Mouse (Mus musculus) kidney, embryonic 14.5 days (tissue): ENCODE measurements around the gene Fra10ac1. TPM values are rescaled to one million over a fixed set of nuclear protein-coding genes. Genes with fewer than 3 reads are reported as not detected.

Source experiments
- ATAC-seq: fragments of 200-750 bp; cut with Nextera tagmentation; 2 replicates; pipeline ENCODE4 v1.8.0; 2017; ENCODE audit warnings: moderate number of reproducible peaks, mild to moderate bottlenecking, moderate TSS enrichment, moderate library complexity; ENCODE audit not compliant: low FRiP score, low TSS enrichment
- H3K27ac ChIP-seq: fragments of 300-500 bp; sonication (generic); 2 replicates; pipeline ENCODE4 v1.5.1; 2014; ENCODE audit warnings: low read depth, mild to moderate bottlenecking, low read length, moderate library complexity, mixed read lengths
- H3K27me3 ChIP-seq: fragments of 300-500 bp; sonication (generic); 2 replicates; pipeline ENCODE4 v1.6.1; 2014; ENCODE audit warnings: mild to moderate bottlenecking, low read length; ENCODE audit not compliant: control insufficient read depth, insufficient read depth
- H3K36me3 ChIP-seq: fragments of 300-500 bp; sonication (generic); 2 replicates; pipeline ENCODE4 v1.6.1; 2014; ENCODE audit warnings: low read length, mixed read lengths; ENCODE audit not compliant: control insufficient read depth, insufficient read depth
- H3K4me1 ChIP-seq: fragments of 300-500 bp; sonication (generic); 2 replicates; pipeline ENCODE4 v1.6.1; 2014; ENCODE audit warnings: low read length, mixed read lengths; ENCODE audit not compliant: control insufficient read depth, insufficient read depth
- H3K4me2 ChIP-seq: fragments of 300-500 bp; sonication (generic); replicated peaks from 2 replicates; pipeline ENCODE4 v1.6.1; 2014; ENCODE audit warnings: low read depth, mild to moderate bottlenecking, low read length
- H3K4me3 ChIP-seq: fragments of 300-500 bp; sonication (generic); 2 replicates; pipeline ENCODE4 v1.5.1; 2014; ENCODE audit warnings: mild to moderate bottlenecking, low read length
- H3K9ac ChIP-seq: fragments of 300-500 bp; sonication (generic); 2 replicates; pipeline ENCODE4 v1.6.1; 2014; ENCODE audit warnings: low read depth, mild to moderate bottlenecking, low read length, moderate library complexity
- H3K9me3 ChIP-seq: fragments of 300-500 bp; sonication (generic); 2 replicates; pipeline ENCODE4 v1.6.1; 2016; ENCODE audit warnings: low read length; ENCODE audit not compliant: control insufficient read depth
- WGBS: fragments of 180-500 bp; shearing (Covaris S2); extraction: QIAGEN DNeasy Blood & Tissue Kit; methylation state at CpG from one replicate; pipeline ENCODE4 v1.1.7; 2014; 5-methylcytosine and 5-hydroxymethylcytosine counted together
- polyA plus RNA-seq: library from polyadenylated mRNA; unstranded; fragments of >200 nt; fragmentation: Nextera tagmentation; extraction: Ambion mirVana; gene quantifications from 2 replicates; pipeline ENCODE4 v1.2.1, GENCODE M21; 2014

Fra10ac1 gene
- 36.2 and 42.7 TPM in 2 replicates for polyA plus RNA-seq

DNA sequence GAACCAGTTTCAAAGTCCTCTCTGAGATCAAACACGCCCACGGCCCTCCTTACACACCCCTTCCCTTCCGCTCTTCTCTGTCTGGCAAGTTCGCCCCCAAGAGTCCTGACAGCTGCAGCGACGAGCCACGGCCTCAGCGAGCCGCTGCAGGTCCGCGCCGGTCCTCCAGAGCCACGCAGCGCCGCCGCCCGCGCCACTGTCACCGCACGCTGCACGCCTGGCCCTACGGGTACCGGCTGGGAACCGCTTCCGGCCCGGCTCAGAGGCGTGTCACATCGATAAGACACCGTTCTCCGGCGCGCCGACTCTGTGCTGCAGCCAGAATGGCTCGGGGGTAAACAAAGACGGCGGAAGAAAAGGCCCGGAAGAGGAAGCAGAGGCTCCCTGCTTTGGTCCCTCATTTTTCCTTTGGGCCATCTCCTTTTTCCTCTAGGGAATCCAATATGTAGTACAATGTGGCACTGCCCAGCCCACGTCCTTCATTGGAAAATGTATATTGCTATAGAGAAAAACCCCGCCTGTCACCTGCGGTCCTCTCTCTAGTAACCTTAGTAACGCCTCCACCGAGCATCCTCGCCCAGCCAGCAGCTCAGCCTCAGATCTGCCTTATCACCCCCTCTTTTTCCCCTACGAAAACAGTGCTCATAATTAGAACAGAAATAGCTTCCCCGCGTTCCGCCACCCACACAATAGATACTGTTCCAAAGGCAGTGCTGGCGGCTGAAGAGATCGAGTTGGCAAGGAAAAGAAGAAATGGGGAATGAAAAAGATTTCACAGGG is at the start of gene Fra10ac1:
TSS of gene Fra10ac1 (minus strand) at position 252 of the 780 bp plus-strand sequence.
- ATAC-seq: peak; percentile 98
- H3K36me3 ChIP-seq: 0 out of 2 replicates have a peak, but pooled peaks cover 3% of the 10 kb centered on the region
- H3K4me3 ChIP-seq: peak within 1 kb of the TSS; percentile 63
- no peaks in the 10 kb centered on the region for H3K9me3 ChIP-seq
- H3K9ac ChIP-seq: peak within 1 kb of the TSS; percentile 67
- WGBS: under 1% methylated on average over 44 of the region's 49 CpGs
- H3K4me1 ChIP-seq: peaks cover 6% of the 10 kb centered on the region; the same call in 1 of the 2 replicates
- peak within 1 kb of the TSS; percentile 65 for H3K4me2 ChIP-seq
- peak within 1 kb of the TSS; percentile 64 for H3K27ac ChIP-seq
- H3K27me3 ChIP-seq: no peaks in the 10 kb centered on the region

- H3K4me1 ChIP-seq: no peaks in the 10 kb centered on the region
- no peak overlapping the region for H3K9ac ChIP-seq
- no peak overlapping the region for H3K4me3 ChIP-seq
- no peaks in the 10 kb centered on the region for H3K27me3 ChIP-seq
- ATAC-seq: no peak
- no peaks in the 10 kb centered on the region for H3K36me3 ChIP-seq
- no peak overlapping the region for H3K4me2 ChIP-seq
- no peak overlapping the region for H3K27ac ChIP-seq
- 24% methylated on average over 6 of the region's 6 CpGs for WGBS
- H3K9me3 ChIP-seq: no peaks in the 10 kb centered on the region
These were observed 47.1 kb upstream of the Fra10ac1 start for GRCm38 (mm10) chr19:38271071-38271470.

- Histone ChIP-seq H3K27ac (no peak overlapping the region), H3K4me3 (no peak overlapping the region), H3K9me3 (no peaks in the 10 kb centered on the region), H3K4me2 (no peak overlapping the region), H3K9ac (no peak overlapping the region), H3K27me3 (no peaks in the 10 kb centered on the region; the same call in 1 of the 2 replicates), H3K36me3 (no peaks in the 10 kb centered on the region), H3K4me1 (no peaks in the 10 kb centered on the region)
- no peak for ATAC-seq
- WGBS: 80% methylated on average over 5 of the region's 5 CpGs
These were observed 43.5 kb upstream of the Fra10ac1 start for GRCm38 (mm10) chr19:38267469-38267868.

DNA sequence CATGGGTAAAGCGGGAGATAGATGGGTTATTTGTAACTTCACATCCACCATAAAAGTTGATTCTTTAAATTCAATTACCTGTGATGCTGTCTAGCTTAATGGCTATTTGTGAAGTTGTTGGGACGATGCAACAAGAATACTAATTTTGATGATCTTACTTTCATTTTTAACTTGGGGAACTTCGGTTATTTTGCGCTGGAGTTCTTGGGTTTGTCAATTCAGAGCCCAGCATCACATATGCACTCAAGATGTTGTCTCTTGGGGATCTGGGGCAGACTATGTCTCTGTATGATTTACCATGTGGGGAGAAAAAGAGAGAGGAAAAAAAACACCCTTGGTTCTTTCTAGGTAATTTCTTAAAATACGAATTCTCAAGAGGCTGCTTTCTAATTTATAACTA is 41.8 kb upstream of the Fra10ac1 start:
- no peak overlapping the region for H3K27ac ChIP-seq
- H3K36me3 ChIP-seq: no peaks in the 10 kb centered on the region
- no peaks in the 10 kb centered on the region for H3K9me3 ChIP-seq
- ATAC-seq: no peak
- no peaks in the 10 kb centered on the region for H3K4me1 ChIP-seq
- H3K9ac ChIP-seq: no peak overlapping the region
- H3K4me3 ChIP-seq: no peak overlapping the region
- H3K4me2 ChIP-seq: no peak overlapping the region
- H3K27me3 ChIP-seq: no peaks in the 10 kb centered on the region; the same call in 1 of the 2 replicates
- 85% methylated on average over 5 of the region's 5 CpGs for WGBS

DNA sequence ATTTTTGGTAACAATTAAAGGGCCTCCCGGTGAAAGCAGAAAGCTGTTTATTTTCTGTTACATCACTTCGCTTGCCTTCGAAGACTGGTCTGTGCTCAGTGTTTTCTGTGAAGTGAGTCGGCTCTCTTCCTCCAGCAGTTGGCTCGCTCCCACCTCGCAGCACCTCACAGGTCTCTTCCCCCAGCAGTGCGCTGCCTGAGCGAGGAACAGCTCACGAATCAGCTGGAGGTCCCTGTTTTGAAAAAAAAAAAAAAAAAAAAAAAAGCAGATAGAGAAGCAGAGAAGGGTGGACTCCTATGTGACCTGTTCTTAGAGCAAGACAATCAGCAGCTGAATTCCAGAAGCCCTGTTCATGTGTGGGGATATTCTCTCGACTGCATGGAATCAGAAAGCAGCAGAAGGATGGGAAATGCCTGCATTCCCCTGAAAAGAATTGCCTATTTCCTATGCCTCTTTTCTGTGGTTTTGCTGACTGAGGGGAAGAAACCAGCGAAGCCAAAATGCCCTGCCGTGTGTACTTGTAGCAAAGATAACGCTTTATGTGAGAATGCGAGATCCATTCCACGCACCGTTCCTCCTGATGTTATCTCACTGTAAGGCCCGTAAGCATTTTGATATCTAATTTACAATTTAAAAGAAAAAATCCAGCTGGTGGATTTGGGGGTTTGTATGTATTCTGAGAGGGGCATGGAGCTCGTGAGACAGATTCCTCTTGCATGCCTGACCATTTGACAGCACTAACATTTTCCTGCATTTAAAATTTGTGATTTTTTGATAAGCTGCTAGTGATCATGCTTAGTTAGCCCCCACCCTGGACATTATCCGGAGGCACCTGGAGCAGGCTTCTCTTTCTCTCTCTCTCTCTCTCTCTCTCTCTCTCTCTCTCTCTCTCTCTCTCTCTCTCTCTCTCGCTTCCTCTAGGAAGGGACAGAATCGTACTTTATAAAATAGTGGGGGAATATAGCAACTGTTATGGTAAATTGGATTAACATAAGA is 40.8 kb upstream of the Fra10ac1 start, which contains the start of gene Lgi1:
TSS of gene Lgi1 (plus strand) at position 32 of the 996 bp plus-strand sequence.
- no peaks in the 10 kb centered on the region for H3K36me3 ChIP-seq
- H3K9ac ChIP-seq: no peak within 1 kb of the TSS
- H3K9me3 ChIP-seq: no peaks in the 10 kb centered on the region
- peak within 1 kb of the TSS; percentile 9; the same call in 1 of the 2 replicates for H3K4me3 ChIP-seq
- no peak within 1 kb of the TSS for H3K27ac ChIP-seq
- ATAC-seq: no peak
- peak within 1 kb of the TSS; percentile 29 for H3K4me2 ChIP-seq
- 26% methylated on average over 21 of the region's 21 CpGs for WGBS
- no peaks in the 10 kb centered on the region for H3K4me1 ChIP-seq
- no peaks in the 10 kb centered on the region; the same call in 1 of the 2 replicates for H3K27me3 ChIP-seq

GRCm38 (mm10) chr19:38263829-38264504 is 40.0 kb upstream of the Fra10ac1 start:
- no peaks in the 10 kb centered on the region for H3K4me1 ChIP-seq
- H3K9me3 ChIP-seq: no peaks in the 10 kb centered on the region
- H3K9ac ChIP-seq: no peak overlapping the region
- H3K36me3 ChIP-seq: no peaks in the 10 kb centered on the region
- WGBS: 24% methylated on average over 14 of the region's 14 CpGs
- no peak overlapping the region for H3K27ac ChIP-seq
- H3K27me3 ChIP-seq: no peaks in the 10 kb centered on the region; the same call in 1 of the 2 replicates
- no peak; the same call in 1 of the 2 replicates for ATAC-seq
- H3K4me3 ChIP-seq: 0 out of 2 replicates have a peak overlapping the region, but pooled peaks have one; percentile 9
- peak overlapping the region; percentile 29 for H3K4me2 ChIP-seq

DNA sequence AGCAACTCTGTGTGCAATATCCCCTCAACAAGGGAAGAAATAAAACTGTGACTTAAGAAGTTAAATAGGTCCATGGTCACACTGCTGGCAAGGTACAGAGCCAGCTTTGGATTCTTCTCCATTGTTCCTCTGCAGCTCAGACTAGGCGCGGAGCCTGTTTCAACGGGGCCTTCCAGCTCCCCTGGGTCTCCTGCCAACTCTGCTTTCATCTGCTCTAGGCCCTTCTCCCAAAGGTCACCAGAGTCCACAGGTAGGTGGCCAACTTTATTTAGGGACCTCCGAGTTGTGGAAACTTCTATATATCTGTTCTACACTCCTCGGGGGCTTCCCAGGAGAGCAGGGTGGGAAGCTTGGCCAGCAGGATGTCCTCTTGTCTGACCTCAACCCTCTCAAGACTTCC is 37.4 kb upstream of the Fra10ac1 start:
- 80% methylated on average over 5 of the region's 5 CpGs for WGBS
- H3K27me3 ChIP-seq: no peaks in the 10 kb centered on the region; the same call in 1 of the 2 replicates
- no peaks in the 10 kb centered on the region for H3K9me3 ChIP-seq
- no peak overlapping the region for H3K4me2 ChIP-seq
- H3K4me3 ChIP-seq: no peak overlapping the region
- H3K4me1 ChIP-seq: no peaks in the 10 kb centered on the region
- no peak overlapping the region for H3K27ac ChIP-seq
- no peak overlapping the region for H3K9ac ChIP-seq
- ATAC-seq: no peak
- no peaks in the 10 kb centered on the region for H3K36me3 ChIP-seq

- H3K4me1 ChIP-seq: no peaks in the 10 kb centered on the region
- H3K27me3 ChIP-seq: no peaks in the 10 kb centered on the region; the same call in 1 of the 2 replicates
- no peaks in the 10 kb centered on the region for H3K36me3 ChIP-seq
- no peak overlapping the region for H3K4me2 ChIP-seq
- no peak for ATAC-seq
- 38% methylated on average over 4 of the region's 4 CpGs for WGBS
- no peak overlapping the region for H3K27ac ChIP-seq
- H3K9ac ChIP-seq: no peak overlapping the region
- H3K9me3 ChIP-seq: no peaks in the 10 kb centered on the region
- H3K4me3 ChIP-seq: no peak overlapping the region
These were observed 36.4 kb upstream of the Fra10ac1 start for GRCm38 (mm10) chr19:38260346-38260745.
